Mouse (Mus musculus) midbrain, embryonic 15.5 days (tissue): ENCODE results near the gene Chst8. TPM values are rescaled to one million over a fixed set of nuclear protein-coding genes. Genes with fewer than 3 reads are reported as not detected.
A peak's percentile ranks its signal among the peaks of the same experiment; 100 is the strongest.

Source experiments
- ATAC-seq: fragments of 200-750 bp; cut with Nextera tagmentation; replicated peaks from 2 replicates; pipeline ENCODE4 v1.8.0; 2017; ENCODE audit warnings: moderate TSS enrichment
- H3K27ac ChIP-seq: fragments of 300-500 bp; sonication (generic); 2 replicates; pipeline ENCODE4 v1.5.1; 2015; ENCODE audit warnings: mild to moderate bottlenecking, inconsistent platforms
- H3K27me3 ChIP-seq: fragments of 300-500 bp; sonication (generic); replicated peaks from 2 replicates; pipeline ENCODE4 v1.6.1; 2015; ENCODE audit warnings: inconsistent platforms
- H3K36me3 ChIP-seq: fragments of 300-500 bp; sonication (generic); replicated peaks from 2 replicates; pipeline ENCODE4 v1.6.1; 2015; ENCODE audit warnings: inconsistent platforms
- H3K4me1 ChIP-seq: fragments of 300-500 bp; sonication (generic); 2 replicates; pipeline ENCODE4 v1.6.1; 2015; ENCODE audit warnings: inconsistent platforms
- H3K4me2 ChIP-seq: fragments of 300-500 bp; sonication (generic); 2 replicates; pipeline ENCODE4 v1.6.1; 2015; ENCODE audit warnings: inconsistent platforms, mild to moderate bottlenecking, moderate library complexity
- H3K4me3 ChIP-seq: fragments of 300-500 bp; sonication (generic); 2 replicates; pipeline ENCODE4 v1.5.1; 2015; ENCODE audit warnings: mild to moderate bottlenecking, inconsistent platforms
- H3K9ac ChIP-seq: fragments of 300-500 bp; sonication (generic); 2 replicates; pipeline ENCODE4 v1.6.1; 2015; ENCODE audit warnings: mild to moderate bottlenecking, inconsistent platforms
- H3K9me3 ChIP-seq: fragments of 300-500 bp; sonication (generic); 2 replicates; pipeline ENCODE4 v1.6.1; 2016; ENCODE audit warnings: inconsistent platforms
- WGBS: fragments of 180-500 bp; shearing (Covaris S2); methylation state at CpG from one replicate; pipeline ENCODE4 v1.1.7; 2015; ENCODE audit warnings: mixed read lengths; 5-methylcytosine and 5-hydroxymethylcytosine counted together
- polyA plus RNA-seq: library from polyadenylated mRNA; unstranded; fragments of >200 nt; fragmentation: Nextera tagmentation; extraction: Ambion mirVana; gene quantifications from 2 replicates; pipeline ENCODE4 v1.2.1, GENCODE M21; 2015

Gene Chst8
- polyA plus RNA-seq, 1 experiment from 2014 or later, result 17.1 TPM

DNA sequence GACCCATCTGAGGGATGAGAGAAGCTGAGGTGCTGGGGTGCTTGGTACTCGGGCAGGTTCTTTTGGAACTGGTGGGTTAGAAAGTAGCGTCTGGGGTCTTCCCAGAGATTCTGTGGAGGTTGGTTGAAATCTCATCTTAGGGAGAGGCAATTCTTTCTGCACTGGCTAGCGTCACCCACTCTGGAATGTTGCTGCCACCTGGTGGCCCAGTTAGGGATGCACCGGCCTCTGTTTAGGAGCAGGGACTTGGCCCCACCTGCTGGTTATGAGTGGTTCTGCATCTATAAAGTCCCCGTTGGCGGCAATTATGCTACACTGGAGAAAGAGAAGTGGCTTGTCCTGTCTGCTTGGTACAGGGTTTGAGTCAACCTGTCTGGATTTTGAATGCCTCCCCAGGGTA, 140.6 kb downstream of the Chst8 start:
- no peak overlapping the region for H3K9ac ChIP-seq
- peaks cover 12% of the 10 kb centered on the region for H3K4me1 ChIP-seq
- 2% methylated on average over 6 of the region's 6 CpGs for WGBS
- H3K4me2 ChIP-seq, result no peak overlapping the region
- H3K4me3 ChIP-seq, result no peak overlapping the region
- no peaks in the 10 kb centered on the region for H3K36me3 ChIP-seq
- peaks cover 32% of the 10 kb centered on the region for H3K27me3 ChIP-seq
- no peaks in the 10 kb centered on the region for H3K9me3 ChIP-seq
- no peak overlapping the region for H3K27ac ChIP-seq
- ATAC-seq, result peak; percentile 61

- Histone ChIP-seq H3K27me3 (peaks cover 30% of the 10 kb centered on the region), H3K4me3 (no peak overlapping the region), H3K4me2 (no peak overlapping the region), H3K4me1 (peaks cover 10% of the 10 kb centered on the region), H3K36me3 (no peaks in the 10 kb centered on the region), H3K27ac (no peak overlapping the region), H3K9me3 (no peaks in the 10 kb centered on the region), H3K9ac (no peak overlapping the region)
- WGBS, result 87% methylated on average over 3 of the region's 3 CpGs
- ATAC-seq, result no peak
These were observed 141.7 kb downstream of the Chst8 start for GRCm38 (mm10) chr7:34670778-34671177.

- Histone ChIP-seq H3K4me1 (no peaks in the 10 kb centered on the region), H3K27ac (no peak overlapping the region), H3K9me3 (no peaks in the 10 kb centered on the region), H3K36me3 (no peaks in the 10 kb centered on the region), H3K27me3 (peaks cover 15% of the 10 kb centered on the region), H3K4me2 (no peak overlapping the region), H3K9ac (no peak overlapping the region), H3K4me3 (no peak overlapping the region)
- WGBS, result 24% methylated on average over 9 of the region's 9 CpGs
- no peak for ATAC-seq
These were observed 143.2 kb downstream of the Chst8 start for GRCm38 (mm10) chr7:34669336-34669735.

GRCm38 (mm10) chr7:34667874-34668273, 144.6 kb downstream of the Chst8 start:
- no peak overlapping the region for H3K4me2 ChIP-seq
- 84% methylated on average over 16 of the region's 16 CpGs for WGBS
- peaks cover 4% of the 10 kb centered on the region; the same call in 1 of the 2 replicates for H3K27me3 ChIP-seq
- H3K4me1 ChIP-seq, result no peaks in the 10 kb centered on the region; the same call in 1 of the 2 replicates
- no peaks in the 10 kb centered on the region for H3K36me3 ChIP-seq
- no peak for ATAC-seq
- H3K27ac ChIP-seq, result no peak overlapping the region
- H3K4me3 ChIP-seq, result no peak overlapping the region
- no peaks in the 10 kb centered on the region for H3K9me3 ChIP-seq
- H3K9ac ChIP-seq, result no peak overlapping the region

GRCm38 (mm10) chr7:34663145-34663544, 149.4 kb downstream of the Chst8 start:
- Histone ChIP-seq H3K9me3 (no peaks in the 10 kb centered on the region), H3K27me3 (no peaks in the 10 kb centered on the region), H3K36me3 (no peaks in the 10 kb centered on the region), H3K4me2 (no peak overlapping the region), H3K4me1 (peaks cover 7% of the 10 kb centered on the region), H3K9ac (no peak overlapping the region), H3K4me3 (no peak overlapping the region), H3K27ac (no peak overlapping the region)
- no peak for ATAC-seq
- 43% methylated on average over 7 of the region's 7 CpGs for WGBS

GRCm38 (mm10) chr7:34662227-34662626, 150.3 kb downstream of the Chst8 start:
- H3K27ac ChIP-seq, result peak overlapping the region; percentile 56
- H3K4me2 ChIP-seq, result no peak overlapping the region
- H3K4me1 ChIP-seq, result peaks cover 7% of the 10 kb centered on the region
- no peak; the same call in 1 of the 2 replicates for ATAC-seq
- no peaks in the 10 kb centered on the region for H3K9me3 ChIP-seq
- H3K4me3 ChIP-seq, result no peak overlapping the region
- 7% methylated on average over 5 of the region's 5 CpGs for WGBS
- H3K36me3 ChIP-seq, result no peaks in the 10 kb centered on the region
- H3K27me3 ChIP-seq, result no peaks in the 10 kb centered on the region
- no peak overlapping the region for H3K9ac ChIP-seq

DNA sequence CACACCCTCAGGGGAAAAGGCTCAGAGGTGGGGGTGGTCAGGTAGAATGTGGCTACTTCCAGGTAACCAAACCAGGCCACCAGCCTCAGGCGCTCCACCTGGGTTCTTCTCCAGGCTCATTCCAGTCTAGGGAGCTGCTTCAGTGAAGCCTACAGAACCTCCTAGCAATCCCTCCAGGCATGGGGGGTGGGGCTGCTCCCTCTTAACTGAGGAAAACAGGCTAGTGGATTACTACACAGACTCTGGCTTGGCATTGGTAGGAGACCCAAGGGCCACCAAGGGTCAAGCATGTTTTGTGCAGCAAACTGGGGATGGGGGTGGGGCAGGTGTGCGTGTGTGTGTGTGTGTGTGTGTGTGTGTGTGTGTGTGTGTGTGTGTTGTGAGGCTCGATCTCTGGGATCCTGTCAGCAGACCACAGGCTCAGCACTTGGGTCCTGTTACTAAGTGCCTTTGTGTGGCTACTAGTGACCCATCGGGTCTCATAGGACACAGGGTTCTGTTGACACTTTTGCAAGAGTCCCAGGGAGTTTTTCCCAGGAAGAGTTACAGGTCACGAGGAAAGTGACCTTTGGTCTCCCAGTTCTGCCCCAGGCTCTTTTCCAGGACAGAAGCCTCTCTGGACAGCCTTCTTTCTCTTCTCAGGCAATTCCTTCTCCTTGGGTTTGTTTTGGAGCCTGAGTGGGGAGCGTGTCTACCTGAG, 153.0 kb downstream of the Chst8 start:
- Histone ChIP-seq H3K36me3 (no peaks in the 10 kb centered on the region), H3K4me2 (no peak overlapping the region), H3K9ac (no peak overlapping the region), H3K27ac (no peak overlapping the region), H3K4me1 (peaks cover 14% of the 10 kb centered on the region), H3K9me3 (no peaks in the 10 kb centered on the region), H3K4me3 (no peak overlapping the region), H3K27me3 (no peaks in the 10 kb centered on the region)
- ATAC-seq, result no peak
- 77% methylated on average over 6 of the region's 6 CpGs for WGBS

GRCm38 (mm10) chr7:34656632-34657031, 155.9 kb downstream of the Chst8 start, which contains the start of gene Kctd15:
Gene Kctd15, minus strand, starts transcription at chr7:34656732.
- Histone ChIP-seq H3K9ac (peak within 1 kb of the TSS; percentile 98), H3K9me3 (no peaks in the 10 kb centered on the region), H3K4me1 (peaks cover 27% of the 10 kb centered on the region), H3K4me2 (peak within 1 kb of the TSS; percentile 96), H3K27ac (peak within 1 kb of the TSS; percentile 97), H3K4me3 (peak within 1 kb of the TSS; percentile 74), H3K27me3 (no peaks in the 10 kb centered on the region), H3K36me3 (no peaks in the 10 kb centered on the region)
- 51% methylated on average over 5 of the region's 5 CpGs for WGBS
- ATAC-seq, result no peak

DNA sequence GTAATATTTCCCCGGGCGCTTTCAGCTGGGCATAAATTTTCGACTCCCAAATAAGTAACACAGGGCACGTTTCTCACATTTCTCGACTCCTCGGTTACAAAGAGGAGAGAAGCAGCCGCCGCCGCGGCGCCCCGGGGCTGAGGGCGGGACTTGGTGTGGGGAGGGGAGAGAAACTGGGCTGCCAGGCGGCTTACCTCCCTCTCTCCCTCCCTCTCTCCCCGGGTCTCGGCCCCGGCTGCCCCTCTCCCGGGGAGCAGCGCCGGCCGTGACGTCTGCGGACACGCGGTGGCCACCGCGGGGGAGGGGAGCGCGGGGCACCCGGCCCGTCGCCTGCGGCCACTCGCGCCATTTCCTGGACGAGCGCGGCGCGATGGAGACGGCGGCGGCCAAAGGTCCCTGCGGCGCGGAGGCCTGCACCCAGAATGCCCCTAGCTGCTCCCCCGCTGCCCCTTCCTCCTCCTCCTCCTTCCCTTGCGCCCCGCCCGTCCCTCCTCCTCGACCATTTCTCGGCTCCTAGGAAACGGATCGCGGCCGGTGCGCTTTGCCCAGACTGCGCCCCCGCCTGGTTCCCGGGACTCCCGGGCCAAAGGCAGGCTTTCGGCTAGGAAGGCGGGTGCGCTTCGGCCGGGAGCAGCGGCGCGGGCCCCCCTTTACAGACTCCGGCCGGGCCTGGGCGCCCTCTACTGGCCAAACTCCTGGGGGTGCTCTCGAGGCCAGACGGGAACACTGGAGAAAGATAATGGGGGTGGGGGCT, 157.2 kb downstream of the Chst8 start:
- Histone ChIP-seq H3K9me3 (no peaks in the 10 kb centered on the region), H3K4me1 (peaks cover 36% of the 10 kb centered on the region), H3K9ac (peak overlapping the region; percentile 98), H3K27ac (peak overlapping the region; percentile 97), H3K36me3 (no peaks in the 10 kb centered on the region), H3K4me3 (peak overlapping the region; percentile 74), H3K4me2 (peak overlapping the region; percentile 96), H3K27me3 (no peaks in the 10 kb centered on the region)
- ATAC-seq, result peak; percentile 81
- under 1% methylated on average over 70 of the region's 74 CpGs for WGBS

DNA sequence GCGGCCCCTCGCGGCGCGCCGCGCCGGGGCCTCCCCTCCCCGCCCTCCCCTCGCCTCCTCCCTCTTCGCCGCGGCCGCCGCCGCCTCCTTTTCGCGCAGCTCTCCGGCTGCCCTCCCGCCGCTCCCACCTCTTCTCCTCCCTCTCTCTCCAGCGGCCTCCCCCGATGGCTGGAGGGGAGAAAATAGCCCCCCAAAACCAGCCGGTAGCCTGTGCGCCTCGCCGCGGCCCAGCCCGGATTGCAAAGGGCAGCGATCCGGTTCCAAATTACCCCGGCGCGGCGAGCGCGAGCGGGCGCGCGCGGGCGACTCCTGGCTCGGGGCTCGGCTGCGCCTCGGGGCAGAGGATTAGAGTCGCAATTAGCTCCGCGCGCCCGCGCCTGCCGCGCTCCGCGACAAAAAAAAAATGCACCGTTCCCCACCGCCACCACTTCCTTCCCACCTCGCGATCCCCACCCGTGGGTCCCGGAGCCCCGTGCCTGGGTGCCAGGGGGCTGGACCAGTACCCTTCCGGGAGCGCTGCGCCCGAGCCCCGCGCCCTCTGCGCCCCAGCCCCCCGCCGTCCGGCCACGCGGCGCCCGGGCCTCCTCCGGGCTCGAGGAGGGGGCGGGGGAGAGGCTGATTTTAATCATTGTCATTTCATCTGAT, 157.9 kb downstream of the Chst8 start:
- H3K36me3 ChIP-seq, result no peaks in the 10 kb centered on the region
- no peaks in the 10 kb centered on the region for H3K9me3 ChIP-seq
- peak overlapping the region; percentile 98 for H3K9ac ChIP-seq
- no peaks in the 10 kb centered on the region for H3K27me3 ChIP-seq
- peak overlapping the region; percentile 97 for H3K27ac ChIP-seq
- peaks cover 42% of the 10 kb centered on the region for H3K4me1 ChIP-seq
- peak; percentile 44 for ATAC-seq
- H3K4me3 ChIP-seq, result peak overlapping the region; percentile 74
- peak overlapping the region; percentile 96 for H3K4me2 ChIP-seq
- WGBS, result 1% methylated on average over 65 of the region's 81 CpGs

DNA sequence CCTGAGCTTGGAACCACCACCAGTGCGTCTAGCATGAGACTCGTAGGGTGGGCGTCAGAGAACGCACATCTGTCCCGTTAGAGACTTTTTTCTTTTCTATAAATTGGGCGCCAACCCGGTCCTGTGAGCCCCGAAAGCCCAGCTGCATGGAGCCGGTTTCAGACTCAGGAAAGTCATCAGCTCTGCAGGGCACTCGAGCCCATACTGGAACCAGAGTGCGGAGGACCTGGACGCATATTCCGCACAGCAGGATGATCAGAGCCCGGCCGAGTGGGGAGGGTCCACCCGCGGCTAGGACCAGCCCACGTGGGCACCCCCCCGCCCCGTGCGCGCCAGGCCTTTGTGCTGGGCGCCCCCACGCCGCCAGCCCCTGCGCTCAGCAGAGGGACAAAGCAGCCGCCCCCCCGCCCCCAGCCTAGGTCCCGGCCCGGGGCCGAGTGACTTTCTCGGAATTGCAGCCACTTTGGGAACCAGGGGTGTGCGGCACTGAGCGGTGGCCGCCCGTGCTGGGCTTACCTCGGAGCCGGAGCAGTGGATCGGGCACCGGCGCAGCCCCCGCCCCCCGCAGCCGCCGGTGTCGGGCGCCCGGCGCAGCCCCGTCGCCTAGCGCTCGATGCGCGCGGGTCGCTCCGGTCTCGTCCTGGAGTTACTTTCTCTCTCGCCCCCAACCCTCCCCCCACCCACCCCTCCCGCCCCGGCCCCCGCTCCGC, 158.6 kb downstream of the Chst8 start:
- Histone ChIP-seq H3K9ac (peak overlapping the region; percentile 98), H3K4me1 (peaks cover 45% of the 10 kb centered on the region), H3K36me3 (no peaks in the 10 kb centered on the region), H3K27me3 (no peaks in the 10 kb centered on the region), H3K4me2 (peak overlapping the region; percentile 96), H3K27ac (peak overlapping the region; percentile 97), H3K4me3 (peak overlapping the region; percentile 74), H3K9me3 (no peaks in the 10 kb centered on the region)
- ATAC-seq, result peak; percentile 59
- under 1% methylated on average over 41 of the region's 64 CpGs for WGBS
